ENCODE assay signal across 9 mouse cellular contexts in genomic region chr6:92706145-92706466, GRCm38 (mm10). TPM values are rescaled to one million over a fixed set of nuclear protein-coding genes. Genes with fewer than 3 reads are reported as not detected.
DNase-seq lines count a peak whose midpoint lies in the region; ATAC-seq and TF ChIP-seq lines count a peak whose summit lies in the region.
"Had no signal": no experiment of that assay in that cellular context is flagged by ENCODE, and none has a peak within 500 bp of the region (broad histone marks: within the 10 kb centered on the region; RNA-seq: fewer than 3 reads in every experiment).

TSS of gene Prickle2 (minus strand) at chr6:92706155.

- H3K9ac ChIP-seq in intestine, postnatal 0 days (ENCODE audit: low read depth, low read length): peak within 1 kb of the TSS; percentile 32

- H3K4me3 ChIP-seq in erythroblast, embryonic 14.5 days (replicated peaks): peak within 1 kb of the TSS; percentile 18
- H3K4me3 ChIP-seq in intestine, postnatal 0 days (ENCODE audit: low read depth, low read length): peak within 1 kb of the TSS; percentile 68
- H3K4me3 ChIP-seq in midbrain, embryonic 10.5 days: peak within 1 kb of the TSS; percentile 64
- peak within 1 kb of the TSS; percentile 61 for H3K4me3 ChIP-seq in small intestine, adult 2 months (ENCODE audit: low read depth, low read length)

- peak; percentile 79 for DNase-seq in embryo, embryonic 9.5 days (ENCODE audit: extremely low spot score)
- DNase-seq in heart, adult 11 months: peak; percentile 99
- DNase-seq in left cerebral cortex, postnatal 36 days (ENCODE audit: low spot score in 2 of 2): peak; percentile 61 to 72
- DNase-seq in midbrain, embryonic 10.5 days (ENCODE audit: low spot score): peak; percentile 76

- TF ChIP-seq POLR2A in small intestine, adult 2 months (IDR thresholded peaks at IDR 0.05; ENCODE audit: low read depth, low read length): no peak

- peaks cover 26% of the 10 kb centered on the region for H3K27me3 ChIP-seq in erythroblast, embryonic 14.5 days (ENCODE audit: control insufficient read depth)
- no peaks in the 10 kb centered on the region; the same call in 1 of the 2 replicates for H3K27me3 ChIP-seq in intestine, postnatal 0 days (replicated peaks; ENCODE audit: control insufficient read depth, insufficient read depth, low read length)
- H3K27me3 ChIP-seq in midbrain, embryonic 10.5 days (ENCODE audit: low read depth, poor library complexity, severe bottlenecking): peaks cover 87% of the 10 kb centered on the region
- H3K27me3 ChIP-seq in small intestine, adult 2 months (ENCODE audit: control insufficient read depth, insufficient read depth, low read length): peaks cover 9% of the 10 kb centered on the region; the same call in 1 of the 2 replicates

- H3K4me1 ChIP-seq in erythroblast, embryonic 14.5 days (ENCODE audit: control insufficient read depth): no peaks in the 10 kb centered on the region
- no peaks in the 10 kb centered on the region for H3K4me1 ChIP-seq in intestine, postnatal 0 days (replicated peaks; ENCODE audit: control insufficient read depth, insufficient read depth, low read length)
- H3K4me1 ChIP-seq in midbrain, embryonic 10.5 days: peaks cover 23% of the 10 kb centered on the region
- peaks cover 2% of the 10 kb centered on the region; the same call in 1 of the 2 replicates for H3K4me1 ChIP-seq in small intestine, adult 2 months (ENCODE audit: control insufficient read depth, insufficient read depth, insufficient read length, low read length)

- intact Hi-C loops in left cerebral cortex, postnatal 36 days (cut with DNase I): no loop called here

- H3K27ac ChIP-seq in intestine, postnatal 0 days (ENCODE audit: low read depth, low read length): no peak within 1 kb of the TSS
- peak within 1 kb of the TSS; percentile 77 for H3K27ac ChIP-seq in midbrain, embryonic 10.5 days (replicated peaks)
- H3K27ac ChIP-seq in small intestine, adult 2 months (ENCODE audit: insufficient read depth, low read depth, low read length): no peak within 1 kb of the TSS
- H3K27ac ChIP-seq: macrophage had no signal

- peak within 1 kb of the TSS; percentile 97 for H3K4me2 ChIP-seq in intestine, postnatal 0 days (replicated peaks; ENCODE audit: low read depth)

- ATAC-seq in erythroblast, adult 5-6 weeks (replicated peaks; ENCODE audit: low FRiP score, poor library complexity, severe bottlenecking): no peak
- peak; percentile 78 for ATAC-seq in intestine, postnatal 0 days

- H3K36me3 ChIP-seq in erythroblast, embryonic 14.5 days (ENCODE audit: control insufficient read depth): no peaks in the 10 kb centered on the region
- H3K36me3 ChIP-seq in intestine, postnatal 0 days (ENCODE audit: control insufficient read depth, insufficient read depth): no peaks in the 10 kb centered on the region
- H3K36me3 ChIP-seq in midbrain, embryonic 10.5 days: no peaks in the 10 kb centered on the region
- no peaks in the 10 kb centered on the region for H3K36me3 ChIP-seq in small intestine, adult 2 months (ENCODE audit: control insufficient read depth, insufficient read depth, low read length)

- TF ChIP-seq CTCF in intestine, postnatal 0 days (IDR thresholded peaks at IDR 0.05; ENCODE audit: low read depth): peak; percentile 32
- TF ChIP-seq CTCF in small intestine, adult 2 months (IDR thresholded peaks at IDR 0.05; ENCODE audit: extremely low read depth, insufficient read length, insufficient replicate concordance, low read depth, low read length): no peak

- 1% methylated on average over 14 of the region's 24 CpGs for WGBS in intestine, postnatal 0 days
- under 1% methylated on average over 24 of the region's 24 CpGs for WGBS in midbrain, embryonic 10.5 days
- WGBS in small intestine, adult 2 months: 2% methylated on average over 23 of the region's 24 CpGs

- no peaks in the 10 kb centered on the region for H3K9me3 ChIP-seq in erythroblast, embryonic 14.5 days (ENCODE audit: control insufficient read depth, low read length)
- H3K9me3 ChIP-seq in intestine, postnatal 0 days (ENCODE audit: control insufficient read depth): no peaks in the 10 kb centered on the region
- no peaks in the 10 kb centered on the region for H3K9me3 ChIP-seq in midbrain, embryonic 10.5 days (replicated peaks)

RNA-seq across cellular contexts. Expression of gene Prickle2, which starts in this region (rescaled TPM):
- polyA plus RNA-seq in erythroblast, embryonic 14.5 days (2012): not detected in 2 replicates
- not detected in 2 replicates for total RNA-seq in erythroblast, adult 5-6 weeks (2015; ENCODE audit: low replicate concordance)
- total RNA-seq in erythroblast, adult 5-6 weeks (2017; ENCODE audit: low replicate concordance): under 0.01 TPM in 1 of 2 replicates, not detected in the other
- 1.7 and 2.0 TPM in 2 replicates for polyA plus RNA-seq in intestine, postnatal 0 days (2015; fragmentation: Nextera tagmentation; extraction: Ambion mirVana)
- total RNA-seq in left cerebral cortex, postnatal 36 days (2021): 100 to 1,000 TPM; 164 to 189 TPM
- polyA plus RNA-seq in midbrain, embryonic 10.5 days (2016; fragmentation: Nextera tagmentation; extraction: Ambion mirVana): 3.0 and 5.7 TPM in 2 replicates
- 1.2 and 1.6 TPM in 2 replicates for polyA plus RNA-seq in small intestine, adult 2 months (2012; rRNA removed)

Comparison
In these comparisons a context has a peak if more than half of its experiments do, and no peak if none do; other contexts are left out.
1. RNA of gene Prickle2 (total RNA-seq): 164 to 189 TPM in left cerebral cortex, postnatal 36 days; under 0.01 TPM in erythroblast, adult 5-6 weeks; every median in the first group is over 100 times any median in the second.
2. H3K4me3 ChIP-seq: peak in every context shown above with its lines; median percentile 68 in intestine, postnatal 0 days; 64 in midbrain, embryonic 10.5 days; 61 in small intestine, adult 2 months; 18 in erythroblast, embryonic 14.5 days.
3. Peak in every context shown above with its lines, with median percentiles within 50 percentile points of each other: DNase-seq.